Comparison of ENCODE assay signal across 40 mouse cellular contexts in the genomic region with DNA sequence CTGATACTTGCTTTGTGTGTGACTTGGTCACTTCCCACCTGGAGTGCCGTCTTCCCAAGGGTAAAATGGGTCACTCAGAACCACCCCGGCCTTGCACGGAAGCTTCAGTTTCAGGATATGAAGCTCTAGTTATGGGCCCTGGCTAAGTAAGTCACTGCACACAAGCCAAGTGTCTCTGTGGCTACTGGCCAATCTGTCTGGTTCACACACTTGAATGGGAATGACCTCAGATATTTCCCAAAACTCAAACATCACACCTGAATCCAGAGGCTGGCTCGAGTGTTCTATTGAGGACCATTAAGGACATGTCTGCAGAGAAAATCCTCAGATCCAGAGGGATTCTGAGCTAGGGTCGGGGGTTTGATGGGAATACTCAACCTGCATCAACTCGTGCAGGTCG. TPM values are rescaled to one million over a fixed set of nuclear protein-coding genes. Genes with fewer than 3 reads are reported as not detected.
"Had no signal": no experiment of that assay in that cellular context is flagged by ENCODE, and none has a peak within 500 bp of the region (broad histone marks: within the 10 kb centered on the region; RNA-seq: fewer than 3 reads in every experiment).

No protein-coding gene starts in this region.

- H3K27me3 ChIP-seq: heart, embryonic 12.5 days; heart, embryonic 13.5 days; heart, embryonic 15.5 days; hindbrain, embryonic 12.5 days; hindbrain, embryonic 13.5 days; hindbrain, embryonic 15.5 days; intestine, embryonic 15.5 days; kidney, embryonic 15.5 days had no signal

- H3K36me3 ChIP-seq: heart, embryonic 15.5 days; hindbrain, embryonic 10.5 days; hindbrain, embryonic 12.5 days; hindbrain, embryonic 13.5 days; hindbrain, embryonic 15.5 days; intestine, embryonic 15.5 days; kidney, embryonic 15.5 days had no signal

- ATAC-seq: hindbrain, embryonic 16.5 days; hindbrain, postnatal 0 days; inflammation-experienced regulatory T-cells, adult 6 months; intestine, embryonic 15.5 days; intestine, embryonic 16.5 days; intestine, postnatal 0 days had no signal

- H3K4me1 ChIP-seq: heart, embryonic 15.5 days; hindbrain, embryonic 12.5 days; hindbrain, embryonic 13.5 days; hindbrain, embryonic 15.5 days; intestine, embryonic 15.5 days had no signal

- H3K9me3 ChIP-seq: heart, embryonic 10.5 days; heart, embryonic 12.5 days; heart, embryonic 13.5 days; heart, embryonic 15.5 days; hindbrain, embryonic 10.5 days; hindbrain, embryonic 12.5 days; hindbrain, embryonic 13.5 days; hindbrain, embryonic 15.5 days; intestine, embryonic 15.5 days; kidney, embryonic 15.5 days had no signal

- H3K9ac ChIP-seq: heart, embryonic 12.5 days; heart, embryonic 13.5 days; heart, embryonic 15.5 days; hindbrain, embryonic 12.5 days; hindbrain, embryonic 13.5 days; hindbrain, embryonic 14.5 days; hindbrain, embryonic 15.5 days; intestine, embryonic 15.5 days; kidney, embryonic 15.5 days had no signal

- DNase-seq: heart, adult 2 months; heart, postnatal 10 days; heart, postnatal 14 days; heart, postnatal 36 days; heart, postnatal 4 days; kidney, adult 11 months; kidney, adult 18-20 months; kidney, adult 2 months; kidney, adult 8-10 months; kidney, adult 9 months; kidney, postnatal 10 days; kidney, postnatal 14 days; kidney, postnatal 25 days; kidney, postnatal 36 days; kidney, postnatal 4 days; layer of hippocampus, adult 9-11 months had no signal

- H3K4me3 ChIP-seq: heart, adult 2 months; heart, embryonic 10.5 days; heart, embryonic 12.5 days; heart, embryonic 13.5 days; heart, embryonic 15.5 days; hindbrain, embryonic 10.5 days; hindbrain, embryonic 12.5 days; hindbrain, embryonic 13.5 days; hindbrain, embryonic 15.5 days; intestine, embryonic 15.5 days; kidney, embryonic 15.5 days; layer of hippocampus, adult 2 months had no signal

- H3K4me2 ChIP-seq: heart, embryonic 11.5 days; heart, embryonic 12.5 days; heart, embryonic 13.5 days; heart, embryonic 15.5 days; hindbrain, embryonic 12.5 days; hindbrain, embryonic 13.5 days; hindbrain, embryonic 14.5 days; hindbrain, embryonic 15.5 days; intestine, embryonic 15.5 days; kidney, embryonic 15.5 days had no signal

- H3K27ac ChIP-seq: heart, adult 2 months; heart, embryonic 10.5 days; heart, embryonic 13.5 days; heart, embryonic 15.5 days; hindbrain, embryonic 10.5 days; hindbrain, embryonic 12.5 days; hindbrain, embryonic 13.5 days; hindbrain, embryonic 14.5 days; hindbrain, embryonic 15.5 days; hindbrain, postnatal 0 days; intestine, embryonic 15.5 days; kidney, embryonic 15.5 days; kidney, postnatal 0 days; layer of hippocampus, adult 2 months had no signal

RNA-seq across cellular contexts. Expression of a gene that starts 55.5 kb away (rescaled TPM):
- total RNA-seq: heart, adult 8-10 months; heart, postnatal 25 days; heart, postnatal 36 days; hematopoietic stem cell, adult 5-6 weeks had no signal
- polyA plus RNA-seq: heart, embryonic 10.5 days; heart, embryonic 11.5 days; heart, embryonic 15.5 days; heart, embryonic 16.5 days; heart, postnatal 0 days; inflammation-experienced regulatory T-cells, adult 6 months had no signal
